Mouse (Mus musculus): Measurements from ENCODE around the gene Cdc42ep1. TPM values are rescaled to one million over a fixed set of nuclear protein-coding genes. Genes with fewer than 3 reads are reported as not detected.
A peak's percentile ranks its signal among the peaks of the same experiment; 100 is the strongest.

Gene Cdc42ep1
- polyA plus RNA-seq, 1 experiment from 2014 or later, result 30.1 TPM

DNA sequence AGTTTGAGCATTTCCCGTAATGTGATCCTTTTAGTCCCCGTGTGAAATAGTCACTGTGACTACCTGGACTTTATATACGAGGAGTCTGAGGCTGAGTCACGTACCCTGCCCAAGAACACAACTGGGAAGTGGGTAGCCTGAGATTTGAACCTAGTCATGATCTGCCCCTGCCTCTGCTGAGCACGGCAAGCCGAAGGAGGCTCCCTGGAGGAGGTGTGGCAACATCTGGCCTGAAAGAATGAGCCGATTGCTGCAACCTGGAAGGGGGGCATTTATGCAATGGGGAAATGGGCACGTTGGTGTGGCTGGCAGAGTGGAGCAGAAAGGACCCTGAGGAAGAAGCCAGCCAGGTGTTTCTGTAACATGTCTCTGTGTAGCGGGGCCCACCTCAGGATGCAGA is 32.7 kb upstream of the Cdc42ep1 start:
- 43% methylated on average over 9 of the region's 9 CpGs for WGBS
- Histone ChIP-seq H3K4me3 (ENCODE audit: control insufficient read depth in 1 of 2, insufficient read depth in 1 of 2, low read depth in 1 of 2, low read length in 2 of 2) (no peak overlapping the region), H3K9ac (ENCODE audit: low read length) (no peak overlapping the region), H3K4me1 (ENCODE audit: control insufficient read depth in 2 of 2, insufficient read depth in 2 of 2, low read length in 2 of 2) (peaks cover 14 to 19% of the 10 kb centered on the region in 2 experiments), H3K9me3 (ENCODE audit: control insufficient read depth, low read length) (no peaks in the 10 kb centered on the region), H3K36me3 (ENCODE audit: control insufficient read depth, insufficient read depth, low read length) (no peaks in the 10 kb centered on the region), H3K27ac (replicated peaks in 1 of 2; ENCODE audit: control insufficient read depth in 1 of 2, insufficient read depth in 1 of 2, low read depth in 2 of 2, low read length in 2 of 2) (no peak overlapping the region), H3K27me3 (ENCODE audit: control insufficient read depth, insufficient read depth, low read length) (0 out of 2 replicates have a peak, but pooled peaks cover 8% of the 10 kb centered on the region), H3K4me2 (ENCODE audit: low read length) (no peak overlapping the region)
- ATAC-seq (ENCODE audit: insufficient number of reproducible peaks, insufficient read depth, low FRiP score, low read depth), result no peak

- peaks cover 14 to 21% of the 10 kb centered on the region in 2 experiments for H3K4me1 ChIP-seq (ENCODE audit: control insufficient read depth in 2 of 2, insufficient read depth in 2 of 2, low read length in 2 of 2)
- no peak overlapping the region for H3K9ac ChIP-seq (ENCODE audit: low read length)
- H3K27me3 ChIP-seq (ENCODE audit: control insufficient read depth, insufficient read depth, low read length), result 0 out of 2 replicates have a peak, but pooled peaks cover 8% of the 10 kb centered on the region
- WGBS, result 47% methylated on average over 9 of the region's 9 CpGs
- H3K9me3 ChIP-seq (ENCODE audit: control insufficient read depth, low read length), result no peaks in the 10 kb centered on the region
- no peak for ATAC-seq (ENCODE audit: insufficient number of reproducible peaks, insufficient read depth, low FRiP score, low read depth)
- no peak overlapping the region for H3K4me2 ChIP-seq (ENCODE audit: low read length)
- H3K27ac ChIP-seq (replicated peaks in 1 of 2; ENCODE audit: control insufficient read depth in 1 of 2, insufficient read depth in 1 of 2, low read depth in 2 of 2, low read length in 2 of 2), result no peak overlapping the region
- H3K36me3 ChIP-seq (ENCODE audit: control insufficient read depth, insufficient read depth, low read length), result no peaks in the 10 kb centered on the region
- H3K4me3 ChIP-seq (ENCODE audit: control insufficient read depth in 1 of 2, insufficient read depth in 1 of 2, low read depth in 1 of 2, low read length in 2 of 2), result no peak overlapping the region
These were observed 32.3 kb upstream of the Cdc42ep1 start for GRCm38 (mm10) chr15:78810146-78810545.

DNA sequence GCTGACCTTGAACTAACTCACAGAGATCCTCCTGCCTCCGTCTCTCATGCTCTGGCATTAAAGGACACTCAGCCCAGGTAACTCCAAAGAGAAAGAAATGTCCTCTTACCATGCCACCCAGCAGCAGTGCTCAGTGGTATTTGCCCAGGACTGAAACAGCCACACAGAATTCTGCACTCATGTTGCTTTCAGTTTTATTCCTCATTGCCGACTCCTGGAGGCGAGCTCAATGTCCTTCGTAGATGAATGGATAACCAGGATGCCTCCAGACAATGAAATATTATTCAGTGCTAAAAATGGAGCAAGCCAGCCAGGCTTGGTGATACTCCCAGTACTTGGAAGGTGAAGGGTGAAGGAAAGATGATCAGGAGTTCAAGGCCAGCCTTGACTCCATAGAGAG is 28.8 kb upstream of the Cdc42ep1 start:
- no peaks in the 10 kb centered on the region for H3K36me3 ChIP-seq (ENCODE audit: control insufficient read depth, insufficient read depth, low read length)
- H3K4me3 ChIP-seq (ENCODE audit: control insufficient read depth in 1 of 2, insufficient read depth in 1 of 2, low read depth in 1 of 2, low read length in 2 of 2), result no peak overlapping the region
- no peak overlapping the region for H3K4me2 ChIP-seq (ENCODE audit: low read length)
- H3K9ac ChIP-seq (ENCODE audit: low read length), result no peak overlapping the region
- WGBS, result 88% methylated on average over 4 of the region's 4 CpGs
- H3K9me3 ChIP-seq (ENCODE audit: control insufficient read depth, low read length), result no peaks in the 10 kb centered on the region
- H3K4me1 ChIP-seq (ENCODE audit: control insufficient read depth in 2 of 2, insufficient read depth in 2 of 2, low read length in 2 of 2), result peaks cover 11 to 19% of the 10 kb centered on the region in 2 experiments
- no peaks in the 10 kb centered on the region for H3K27me3 ChIP-seq (ENCODE audit: control insufficient read depth, insufficient read depth, low read length)
- H3K27ac ChIP-seq (replicated peaks in 1 of 2; ENCODE audit: control insufficient read depth in 1 of 2, insufficient read depth in 1 of 2, low read depth in 2 of 2, low read length in 2 of 2), result no peak overlapping the region
- ATAC-seq (ENCODE audit: insufficient number of reproducible peaks, insufficient read depth, low FRiP score, low read depth), result no peak

- WGBS, result 40% methylated on average over 11 of the region's 11 CpGs
- no peak overlapping the region for H3K4me2 ChIP-seq (ENCODE audit: low read length)
- no peak overlapping the region for H3K9ac ChIP-seq (ENCODE audit: low read length)
- H3K27me3 ChIP-seq (ENCODE audit: control insufficient read depth, insufficient read depth, low read length), result no peaks in the 10 kb centered on the region
- no peak overlapping the region for H3K4me3 ChIP-seq (ENCODE audit: control insufficient read depth in 1 of 2, insufficient read depth in 1 of 2, low read depth in 1 of 2, low read length in 2 of 2)
- no peaks in the 10 kb centered on the region for H3K9me3 ChIP-seq (ENCODE audit: control insufficient read depth, low read length)
- no peaks in the 10 kb centered on the region for H3K36me3 ChIP-seq (ENCODE audit: control insufficient read depth, insufficient read depth, low read length)
- peak; percentile 75 for ATAC-seq (ENCODE audit: insufficient number of reproducible peaks, insufficient read depth, low FRiP score, low read depth)
- peaks cover 5 to 9% of the 10 kb centered on the region in 2 experiments for H3K4me1 ChIP-seq (ENCODE audit: control insufficient read depth in 2 of 2, insufficient read depth in 2 of 2, low read length in 2 of 2)
- peak overlapping the region; percentile 61; a peak in 3 of 4 replicates for H3K27ac ChIP-seq (replicated peaks in 1 of 2; ENCODE audit: control insufficient read depth in 1 of 2, insufficient read depth in 1 of 2, low read depth in 2 of 2, low read length in 2 of 2)
These were observed 26.9 kb upstream of the Cdc42ep1 start for GRCm38 (mm10) chr15:78815314-78816073.

DNA sequence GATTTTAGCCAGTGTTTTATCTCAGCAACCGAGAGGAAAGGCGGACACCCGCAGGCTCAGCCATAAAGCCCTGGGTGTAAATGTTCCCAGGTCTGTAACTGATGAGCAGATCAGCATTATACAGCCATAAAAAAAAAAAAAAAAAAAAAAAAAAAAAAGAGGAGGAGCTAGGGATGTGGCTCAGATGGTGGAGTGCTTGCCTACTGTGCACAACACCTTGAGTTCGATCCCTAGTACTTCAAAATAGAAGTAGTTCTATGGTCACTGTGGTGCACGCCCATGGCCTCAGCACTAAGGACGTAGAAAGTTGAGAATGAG is 26.4 kb upstream of the Cdc42ep1 start:
- H3K9ac ChIP-seq (ENCODE audit: low read length), result no peak overlapping the region
- no peaks in the 10 kb centered on the region for H3K9me3 ChIP-seq (ENCODE audit: control insufficient read depth, low read length)
- peak overlapping the region in 1 of 2 experiments; percentile 61; a peak in 2 of 4 replicates for H3K27ac ChIP-seq (replicated peaks in 1 of 2; ENCODE audit: control insufficient read depth in 1 of 2, insufficient read depth in 1 of 2, low read depth in 2 of 2, low read length in 2 of 2)
- no peak overlapping the region for H3K4me3 ChIP-seq (ENCODE audit: control insufficient read depth in 1 of 2, insufficient read depth in 1 of 2, low read depth in 1 of 2, low read length in 2 of 2)
- WGBS, result 47% methylated on average over 6 of the region's 6 CpGs
- H3K36me3 ChIP-seq (ENCODE audit: control insufficient read depth, insufficient read depth, low read length), result no peaks in the 10 kb centered on the region
- H3K4me1 ChIP-seq (ENCODE audit: control insufficient read depth in 2 of 2, insufficient read depth in 2 of 2, low read length in 2 of 2), result peaks cover 5 to 9% of the 10 kb centered on the region in 2 experiments
- H3K27me3 ChIP-seq (ENCODE audit: control insufficient read depth, insufficient read depth, low read length), result no peaks in the 10 kb centered on the region
- no peak; the same call in 1 of the 2 replicates for ATAC-seq (ENCODE audit: insufficient number of reproducible peaks, insufficient read depth, low FRiP score, low read depth)
- no peak overlapping the region for H3K4me2 ChIP-seq (ENCODE audit: low read length)

- WGBS, result 20% methylated on average over 28 of the region's 28 CpGs
- ATAC-seq (ENCODE audit: insufficient number of reproducible peaks, insufficient read depth, low FRiP score, low read depth), result no peak
- Histone ChIP-seq H3K4me1 (ENCODE audit: control insufficient read depth in 2 of 2, insufficient read depth in 2 of 2, low read length in 2 of 2) (peaks cover 1 to 9% of the 10 kb centered on the region in 2 experiments; a peak in 2 of 4 replicates), H3K4me3 (ENCODE audit: control insufficient read depth in 1 of 2, insufficient read depth in 1 of 2, low read depth in 1 of 2, low read length in 2 of 2) (no peak overlapping the region), H3K9ac (ENCODE audit: low read length) (no peak overlapping the region), H3K4me2 (ENCODE audit: low read length) (no peak overlapping the region), H3K27me3 (ENCODE audit: control insufficient read depth, insufficient read depth, low read length) (no peaks in the 10 kb centered on the region), H3K36me3 (ENCODE audit: control insufficient read depth, insufficient read depth, low read length) (no peaks in the 10 kb centered on the region), H3K27ac (replicated peaks in 1 of 2; ENCODE audit: control insufficient read depth in 1 of 2, insufficient read depth in 1 of 2, low read depth in 2 of 2, low read length in 2 of 2) (no peak overlapping the region), H3K9me3 (ENCODE audit: control insufficient read depth, low read length) (no peaks in the 10 kb centered on the region)
These were observed 15.9 kb upstream of the Cdc42ep1 start for GRCm38 (mm10) chr15:78826213-78827204.

DNA sequence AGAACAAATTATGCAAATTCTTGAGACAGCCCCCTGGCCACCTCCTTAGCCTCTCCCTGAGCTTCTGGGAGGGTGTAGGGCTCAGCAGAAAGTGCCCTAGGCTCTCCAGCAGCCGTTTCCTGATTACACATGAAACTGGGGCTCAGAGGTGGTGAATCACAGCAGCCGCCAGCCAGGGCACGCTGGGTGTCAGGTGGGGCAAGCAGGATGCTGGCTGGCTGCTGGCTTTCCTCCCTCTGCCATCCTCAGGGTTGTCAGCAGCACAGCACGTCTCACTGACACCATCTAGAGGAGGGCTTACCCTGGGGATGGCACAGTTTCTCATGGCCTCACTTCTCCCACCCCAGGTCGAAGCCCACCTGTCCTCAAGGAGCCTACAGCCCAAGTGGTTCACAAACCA is 14.1 kb upstream of the Cdc42ep1 start:
- WGBS, result 12% methylated on average over 5 of the region's 5 CpGs
- no peak overlapping the region for H3K27ac ChIP-seq (replicated peaks in 1 of 2; ENCODE audit: control insufficient read depth in 1 of 2, insufficient read depth in 1 of 2, low read depth in 2 of 2, low read length in 2 of 2)
- H3K27me3 ChIP-seq (ENCODE audit: control insufficient read depth, insufficient read depth, low read length), result no peaks in the 10 kb centered on the region
- H3K4me3 ChIP-seq (ENCODE audit: control insufficient read depth in 1 of 2, insufficient read depth in 1 of 2, low read depth in 1 of 2, low read length in 2 of 2), result no peak overlapping the region
- H3K4me2 ChIP-seq (ENCODE audit: low read length), result no peak overlapping the region
- H3K36me3 ChIP-seq (ENCODE audit: control insufficient read depth, insufficient read depth, low read length), result no peaks in the 10 kb centered on the region
- ATAC-seq (ENCODE audit: insufficient number of reproducible peaks, insufficient read depth, low FRiP score, low read depth), result no peak
- H3K4me1 ChIP-seq (ENCODE audit: control insufficient read depth in 2 of 2, insufficient read depth in 2 of 2, low read length in 2 of 2), result peaks cover 18 to 23% of the 10 kb centered on the region in 2 experiments
- H3K9ac ChIP-seq (ENCODE audit: low read length), result no peak overlapping the region
- H3K9me3 ChIP-seq (ENCODE audit: control insufficient read depth, low read length), result no peaks in the 10 kb centered on the region
